Mouse (Mus musculus): ENCODE results near the gene Tdrd1.

Gene Tdrd1

DNA sequence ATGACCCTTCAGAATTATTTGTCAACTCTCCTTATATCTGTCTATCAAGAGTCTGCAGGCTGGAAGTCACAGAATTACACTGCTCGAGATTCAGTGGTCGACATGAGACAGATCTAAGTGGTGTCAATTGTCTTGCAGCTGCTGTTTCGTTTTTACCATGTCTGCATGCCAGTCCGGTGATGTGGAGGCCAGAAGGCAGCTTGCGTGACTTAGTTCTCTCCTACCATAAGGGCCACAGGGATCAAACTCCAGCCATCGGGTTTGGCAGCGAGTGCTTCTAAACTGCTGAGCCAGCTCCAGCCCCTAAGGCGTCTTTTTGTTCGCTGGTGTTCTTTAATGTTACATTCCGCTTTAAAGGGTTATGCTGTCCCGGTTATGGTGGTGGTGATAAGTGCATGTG, 2.3 kb downstream of the Tdrd1 start:
- DNase-seq (ENCODE audit: low spot score in 2 of 2) = no peak

DNA sequence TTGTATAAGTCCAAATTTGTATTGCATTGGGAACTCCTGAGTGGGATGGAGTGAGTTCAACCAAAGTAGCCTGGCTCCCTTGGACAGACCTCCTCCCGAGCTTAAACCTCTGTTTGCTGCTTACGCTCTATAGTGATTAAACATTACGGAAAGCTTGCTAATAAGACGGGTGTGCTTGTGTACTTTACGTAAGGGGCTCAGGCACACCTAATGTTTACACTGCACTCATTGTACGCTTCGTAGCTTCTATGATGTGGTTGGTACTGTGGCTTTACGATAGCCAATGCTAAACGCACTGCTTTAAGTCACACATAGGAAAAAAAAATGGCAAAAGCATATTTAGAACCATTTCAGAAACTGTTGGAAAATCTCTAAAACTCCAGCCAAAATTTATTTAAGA, 3.3 kb downstream of the Tdrd1 start:
- DNase-seq (ENCODE audit: low spot score in 2 of 2) = no peak

- no peak for DNase-seq (ENCODE audit: low spot score in 2 of 2)
These were observed 4.2 kb downstream of the Tdrd1 start for GRCm38 (mm10) chr19:56830163-56830562.

DNA sequence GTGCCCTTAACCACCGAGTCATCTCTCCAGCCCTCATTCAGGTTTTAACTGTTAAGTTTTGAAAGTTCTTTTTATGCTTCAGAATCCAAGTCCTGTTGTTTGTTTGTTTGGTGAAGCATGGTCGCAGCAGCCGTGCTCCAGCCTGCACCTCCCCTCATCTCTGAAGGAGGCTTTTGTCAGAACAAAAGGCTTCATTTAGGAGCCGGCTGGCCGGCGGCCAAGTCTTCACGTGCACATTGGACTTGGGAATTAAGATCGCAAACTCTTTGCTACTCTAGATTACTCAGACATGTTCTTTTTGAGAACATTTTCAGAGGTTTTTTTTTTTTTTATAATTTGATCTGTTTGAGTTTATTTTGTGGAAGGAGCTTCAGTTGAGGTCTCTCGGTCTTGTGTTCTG, 9.3 kb downstream of the Tdrd1 start:
- no peak for DNase-seq (ENCODE audit: low spot score in 2 of 2)

DNA sequence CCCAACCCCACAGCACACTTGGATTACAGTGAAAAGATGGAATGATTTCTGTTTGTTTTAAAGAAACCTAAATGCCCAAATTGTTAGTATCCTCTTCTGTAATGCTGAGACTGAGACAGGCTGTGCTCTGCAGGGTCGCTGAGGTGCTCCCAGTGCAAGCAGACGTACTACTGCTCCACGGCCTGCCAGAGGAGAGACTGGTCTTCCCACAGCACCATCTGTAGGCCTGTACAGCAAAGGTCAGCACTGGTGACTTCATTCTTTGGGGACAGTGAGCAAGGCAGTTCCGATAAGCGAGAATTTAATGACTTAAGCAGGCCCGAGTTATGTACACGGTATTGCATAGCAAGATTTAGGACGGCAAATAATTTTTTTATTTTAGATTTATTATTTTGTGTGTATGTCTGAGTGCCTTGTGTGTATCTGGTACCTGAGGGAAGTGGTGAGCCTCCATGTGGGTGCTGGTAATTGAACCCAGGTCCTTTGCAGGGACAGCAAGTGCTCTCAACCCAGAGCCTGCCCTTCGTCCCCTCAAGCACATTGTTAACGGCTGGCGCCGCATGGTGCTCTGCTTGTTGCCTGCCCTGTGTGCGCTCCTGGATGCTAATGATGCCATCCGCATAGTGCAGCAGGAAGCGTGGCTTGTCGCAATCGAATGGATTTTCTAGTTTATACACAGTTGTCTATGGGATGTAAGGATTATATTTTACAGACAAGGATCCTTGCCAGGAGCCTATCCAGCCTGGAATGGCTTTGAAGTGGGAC, 13.1 kb downstream of the Tdrd1 start:
- DNase-seq (ENCODE audit: low spot score in 2 of 2) = peak in 1 of 2 experiments; percentile 35

GRCm38 (mm10) chr19:56842974-56843373, 17.0 kb downstream of the Tdrd1 start:
- DNase-seq (ENCODE audit: low spot score in 2 of 2) = no peak

DNA sequence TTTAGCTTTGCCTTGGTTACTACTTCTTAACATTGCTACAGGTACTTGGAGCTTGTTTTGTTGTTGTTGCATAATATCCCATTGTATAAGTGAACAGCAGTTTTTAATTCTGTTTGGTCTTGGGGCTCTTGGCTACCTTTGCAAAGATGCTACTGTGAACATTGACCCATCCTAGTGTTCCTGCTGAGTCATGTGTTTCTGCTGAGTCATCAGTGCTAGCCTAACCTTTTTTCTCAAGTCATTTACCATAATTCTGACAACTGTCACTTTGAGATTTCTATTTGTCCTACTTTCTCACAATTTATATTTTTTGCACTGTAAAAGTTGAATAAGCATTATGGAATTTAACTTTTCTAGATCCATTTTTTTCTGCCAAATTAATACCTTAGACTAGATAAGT, 26.6 kb downstream of the Tdrd1 start:
- DNase-seq (ENCODE audit: low spot score in 2 of 2) = no peak

DNA sequence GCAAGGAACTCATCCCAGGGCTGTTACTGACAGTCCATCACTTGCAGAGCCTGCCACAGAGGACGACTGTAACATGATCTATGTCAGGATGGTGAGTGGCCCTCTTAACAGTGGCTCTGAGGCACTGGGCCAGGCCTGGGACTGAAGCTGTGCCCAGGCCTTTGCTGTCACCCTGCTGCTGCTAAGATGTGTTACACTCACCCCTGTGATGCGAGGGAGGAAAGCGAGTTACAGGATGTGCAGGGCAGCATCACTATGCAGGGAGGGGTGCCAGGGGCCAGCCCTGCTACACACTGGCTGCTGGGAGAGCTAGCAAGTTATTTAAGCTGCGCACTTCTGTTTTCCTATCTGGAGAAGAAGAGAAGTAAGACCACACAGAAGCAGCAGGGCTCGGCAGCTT, 30.4 kb downstream of the Tdrd1 start:
- peak in 1 of 2 experiments; percentile 2 for DNase-seq (ENCODE audit: low spot score in 2 of 2)

- DNase-seq (ENCODE audit: low spot score in 2 of 2) = no peak
These were observed 41.7 kb downstream of the Tdrd1 start for GRCm38 (mm10) chr19:56867701-56868100.

GRCm38 (mm10) chr19:56873816-56874600, 48.0 kb downstream of the Tdrd1 start, which contains the start of gene Vwa2:
TSS of gene Vwa2 (plus strand) at chr19:56874249.
- no peak for DNase-seq (ENCODE audit: low spot score in 2 of 2)

- no peak for DNase-seq (ENCODE audit: low spot score in 2 of 2)
These were observed 48.7 kb downstream of the Tdrd1 start for GRCm38 (mm10) chr19:56874601-56875315.

GRCm38 (mm10) chr19:56877364-56877763, 51.4 kb downstream of the Tdrd1 start:
- DNase-seq (ENCODE audit: low spot score in 2 of 2) = no peak

GRCm38 (mm10) chr19:56887879-56888278, 61.9 kb downstream of the Tdrd1 start:
- no peak for DNase-seq (ENCODE audit: low spot score in 2 of 2)

- DNase-seq (ENCODE audit: low spot score in 2 of 2) = no peak
These were observed 62.6 kb downstream of the Tdrd1 start for GRCm38 (mm10) chr19:56888654-56889053.

- no peak for DNase-seq (ENCODE audit: low spot score in 2 of 2)
These were observed 65.4 kb downstream of the Tdrd1 start for GRCm38 (mm10) chr19:56891438-56891837.

DNA sequence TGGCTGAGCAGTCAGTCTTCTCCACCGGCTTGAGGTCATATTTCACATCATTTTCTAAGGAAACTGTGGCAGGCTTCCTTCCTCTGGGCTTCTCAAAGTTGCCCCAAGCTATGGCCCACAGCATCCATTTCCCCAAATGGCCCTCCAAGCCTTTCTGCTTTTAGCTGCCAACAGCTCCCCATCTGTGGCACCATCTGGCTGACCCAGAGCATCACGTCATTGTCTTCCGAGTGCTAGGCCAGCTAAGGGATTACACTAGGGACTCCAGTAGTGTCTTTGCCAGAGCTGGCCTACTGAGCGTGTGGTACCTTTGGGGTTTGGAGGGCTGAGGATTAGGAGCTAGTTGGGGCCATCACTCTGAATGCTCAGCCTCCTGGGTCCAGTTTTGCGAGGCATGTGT, 66.6 kb downstream of the Tdrd1 start:
- no peak for DNase-seq (ENCODE audit: low spot score in 2 of 2)

GRCm38 (mm10) chr19:56893326-56893725, 67.3 kb downstream of the Tdrd1 start:
- DNase-seq (ENCODE audit: low spot score in 2 of 2) = no peak

- no peak for DNase-seq (ENCODE audit: low spot score in 2 of 2)
These were observed 71.6 kb downstream of the Tdrd1 start for GRCm38 (mm10) chr19:56897654-56898053.

GRCm38 (mm10) chr19:56904095-56904494, 78.1 kb downstream of the Tdrd1 start:
- no peak for DNase-seq (ENCODE audit: low spot score in 2 of 2)

GRCm38 (mm10) chr19:56905395-56905794, 79.4 kb downstream of the Tdrd1 start:
- DNase-seq (ENCODE audit: low spot score in 2 of 2) = no peak

DNA sequence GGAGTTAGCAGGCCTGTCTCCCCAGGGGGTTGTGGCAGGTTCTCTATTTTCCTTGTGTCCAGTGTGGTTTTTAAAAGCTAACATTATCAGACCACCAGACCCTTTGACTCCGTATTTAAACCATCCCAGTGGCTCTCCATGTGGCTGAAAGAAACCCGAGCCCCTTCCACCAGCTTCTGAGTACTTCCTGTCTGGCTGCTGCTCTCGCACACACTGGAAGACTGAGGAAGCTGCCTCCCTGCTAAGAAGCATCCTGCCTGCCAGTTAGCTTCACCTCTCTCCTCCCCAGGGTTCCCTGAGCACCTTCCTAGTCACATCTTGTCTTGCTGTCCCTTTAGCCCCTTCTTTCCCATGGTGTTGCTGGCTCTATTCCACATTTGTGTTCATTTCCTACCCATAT, 81.8 kb downstream of the Tdrd1 start:
- DNase-seq (ENCODE audit: low spot score in 2 of 2) = no peak

DNA sequence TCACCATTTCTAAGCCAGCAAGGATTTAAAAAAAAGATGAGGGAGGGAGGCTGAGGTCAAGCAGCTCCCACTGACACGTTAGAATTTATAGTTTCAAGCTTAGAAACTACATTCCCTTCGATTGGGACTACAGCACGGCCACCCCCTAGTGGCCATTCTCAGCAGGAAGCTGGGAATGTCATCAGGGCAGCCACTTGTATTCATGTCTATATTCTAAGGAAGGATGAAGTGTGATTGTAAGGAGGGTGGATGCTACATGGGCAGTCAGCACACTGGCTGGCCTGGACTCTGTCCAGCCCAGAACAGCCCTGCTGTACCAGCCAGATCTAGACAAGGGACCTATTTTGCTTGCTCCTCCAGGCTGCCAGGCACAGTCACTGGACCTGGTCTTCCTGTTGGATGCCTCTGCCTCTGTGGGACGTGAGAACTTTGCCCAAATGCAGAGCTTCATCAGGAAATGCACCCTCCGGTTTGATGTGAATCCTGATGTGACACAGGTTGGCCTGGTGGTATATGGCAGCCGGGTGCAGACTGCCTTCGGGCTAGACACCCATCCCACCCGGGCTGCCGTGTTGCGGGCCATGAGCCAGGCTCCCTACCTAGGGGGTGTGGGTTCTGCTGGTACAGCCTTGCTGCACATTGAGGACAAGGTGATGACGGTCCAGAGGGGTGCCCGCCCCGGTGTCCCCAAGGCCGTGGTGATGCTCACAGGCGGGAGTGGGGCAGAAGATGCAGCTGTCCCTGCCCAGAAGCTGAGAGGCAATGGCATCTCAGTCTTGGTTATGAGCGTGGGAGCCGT, 82.7 kb downstream of the Tdrd1 start:
- no peak for DNase-seq (ENCODE audit: low spot score in 2 of 2)

All from heart, adult 9 months (tissue).